Mouse (Mus musculus) kidney, embryonic 15.5 days (tissue): ENCODE results near the gene Gng10. TPM values are rescaled to one million over a fixed set of nuclear protein-coding genes. Genes with fewer than 3 reads are reported as not detected.

Source experiments
- ATAC-seq: fragments of 200-750 bp; cut with Nextera tagmentation; replicated peaks from 2 replicates; pipeline ENCODE4 v1.8.0; 2017; ENCODE audit warnings: moderate TSS enrichment; ENCODE audit not compliant: low FRiP score
- H3K27ac ChIP-seq: fragments of 300-500 bp; sonication (generic); 2 replicates; pipeline ENCODE4 v1.5.1; 2015; ENCODE audit warnings: mild to moderate bottlenecking, inconsistent platforms
- H3K27me3 ChIP-seq: fragments of 300-500 bp; sonication (generic); 2 replicates; pipeline ENCODE4 v1.6.1; 2015; ENCODE audit warnings: inconsistent platforms
- H3K36me3 ChIP-seq: fragments of 300-500 bp; sonication (generic); 2 replicates; pipeline ENCODE4 v1.6.1; 2015; ENCODE audit warnings: inconsistent platforms
- H3K4me1 ChIP-seq: fragments of 300-500 bp; sonication (generic); 2 replicates; pipeline ENCODE4 v1.6.1; 2015; ENCODE audit warnings: inconsistent platforms
- H3K4me2 ChIP-seq: fragments of 300-500 bp; sonication (generic); 2 replicates; pipeline ENCODE4 v1.6.1; 2015; ENCODE audit warnings: moderate library complexity, mild to moderate bottlenecking, inconsistent platforms
- H3K4me3 ChIP-seq: fragments of 300-500 bp; sonication (generic); replicated peaks from 2 replicates; pipeline ENCODE4 v1.5.1; 2015; ENCODE audit warnings: mild to moderate bottlenecking, inconsistent platforms
- H3K9ac ChIP-seq: fragments of 300-500 bp; sonication (generic); 2 replicates; pipeline ENCODE4 v1.6.1; 2015; ENCODE audit warnings: mild to moderate bottlenecking, inconsistent platforms
- H3K9me3 ChIP-seq: fragments of 300-500 bp; sonication (generic); replicated peaks from 2 replicates; pipeline ENCODE4 v1.6.1; 2016; ENCODE audit warnings: inconsistent platforms
- whole genome bisulfite sequencing: fragments of 180-500 bp; shearing (Covaris S2); methylation state at CpG from one replicate; pipeline ENCODE4 v1.1.7; 2015; ENCODE audit warnings: mixed read lengths; 5-methylcytosine and 5-hydroxymethylcytosine counted together
- polyA plus RNA-seq: library from polyadenylated mRNA; unstranded; fragments of >200 nt; fragmentation: Nextera tagmentation; extraction: Ambion mirVana; gene quantifications from 2 replicates; pipeline ENCODE4 v1.2.1, GENCODE M21; 2015

Gng10 gene
- polyA plus RNA-seq, 1 experiment from 2014 or later, result 101 TPM

- H3K4me2 ChIP-seq, result peak overlapping the region; percentile 86
- 57% methylated on average over 18 of the region's 18 CpGs for WGBS
- H3K27ac ChIP-seq, result peak overlapping the region; percentile 75; the same call in 1 of the 2 replicates
- H3K4me3 ChIP-seq, result peak overlapping the region; percentile 88
- peaks cover 15% of the 10 kb centered on the region for H3K4me1 ChIP-seq
- H3K36me3 ChIP-seq, result peaks cover 22% of the 10 kb centered on the region
- no peaks in the 10 kb centered on the region for H3K9me3 ChIP-seq
- peak; percentile 8; the same call in 1 of the 2 replicates for ATAC-seq
- no peaks in the 10 kb centered on the region for H3K27me3 ChIP-seq
- H3K9ac ChIP-seq, result peak overlapping the region; percentile 83
These were observed 980 bp downstream of the Gng10 start for GRCm38 (mm10) chr4:59035786-59036350.

DNA sequence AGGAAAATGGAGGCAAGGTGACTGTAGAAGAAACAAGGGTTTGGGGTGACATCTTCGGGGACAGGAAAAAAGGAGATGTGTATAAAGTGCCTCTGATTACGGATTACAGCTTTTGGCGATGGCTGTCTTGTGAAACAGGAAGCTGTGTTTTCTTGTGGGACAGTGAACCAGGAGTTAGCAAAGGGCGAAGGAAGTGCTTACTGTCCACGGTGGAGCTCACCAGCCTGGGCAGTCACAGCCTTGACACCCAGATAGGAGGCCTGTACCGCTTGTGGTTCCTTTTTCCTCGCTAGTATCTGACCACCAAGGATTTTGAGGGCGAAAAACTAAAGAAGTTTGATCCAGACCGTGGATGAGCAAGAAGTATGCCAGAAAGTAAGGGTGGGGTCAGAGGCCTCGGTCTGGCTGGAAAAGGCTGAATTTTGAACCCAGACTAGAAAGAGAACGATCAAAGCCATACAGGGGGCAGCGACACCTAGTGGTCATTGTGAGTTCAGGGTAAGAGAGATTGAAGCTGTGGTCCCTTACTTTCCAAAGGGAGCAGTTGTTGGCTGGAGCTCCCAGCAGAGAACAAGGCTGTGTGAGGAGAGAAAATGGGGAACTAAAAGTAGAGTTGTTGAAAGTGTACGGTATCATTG, 1.7 kb downstream of the Gng10 start:
- Histone ChIP-seq H3K27me3 (no peaks in the 10 kb centered on the region), H3K36me3 (peaks cover 27% of the 10 kb centered on the region), H3K9ac (no peak overlapping the region), H3K9me3 (no peaks in the 10 kb centered on the region), H3K27ac (no peak overlapping the region), H3K4me2 (peak overlapping the region; percentile 22; the same call in 1 of the 2 replicates), H3K4me3 (no peak overlapping the region), H3K4me1 (peaks cover 15% of the 10 kb centered on the region)
- 56% methylated on average over 13 of the region's 13 CpGs for WGBS
- 0 out of 2 replicates have a peak, but pooled peaks have one; percentile 26 for ATAC-seq

DNA sequence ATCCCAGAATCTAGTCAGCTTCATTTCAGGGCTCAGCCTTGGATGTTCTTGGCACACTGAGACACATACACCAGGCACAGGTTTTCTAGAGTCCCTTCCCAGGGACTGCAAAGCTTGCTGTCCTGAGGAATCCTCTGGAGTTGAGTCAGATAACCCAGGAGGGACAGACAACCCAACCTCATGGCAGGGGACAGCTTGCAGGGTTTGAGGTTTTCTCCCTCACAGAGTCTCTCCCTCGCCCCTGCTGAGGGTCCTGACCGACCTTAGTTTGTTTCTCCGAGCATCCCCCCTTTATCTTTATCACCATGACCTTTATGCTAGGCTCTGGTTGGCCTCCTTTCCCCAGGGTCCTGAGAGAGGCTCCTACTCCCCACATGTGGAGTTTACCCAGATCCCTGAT, 2.6 kb downstream of the Gng10 start:
- Histone ChIP-seq H3K9me3 (no peaks in the 10 kb centered on the region), H3K4me2 (no peak overlapping the region), H3K36me3 (peaks cover 29% of the 10 kb centered on the region), H3K9ac (no peak overlapping the region), H3K27ac (no peak overlapping the region), H3K4me1 (peaks cover 15% of the 10 kb centered on the region), H3K27me3 (no peaks in the 10 kb centered on the region), H3K4me3 (no peak overlapping the region)
- 78% methylated on average over 3 of the region's 3 CpGs for WGBS
- no peak for ATAC-seq

- H3K27me3 ChIP-seq, result no peaks in the 10 kb centered on the region
- H3K27ac ChIP-seq, result no peak overlapping the region
- no peaks in the 10 kb centered on the region for H3K9me3 ChIP-seq
- H3K4me2 ChIP-seq, result no peak overlapping the region
- H3K9ac ChIP-seq, result no peak overlapping the region
- H3K36me3 ChIP-seq, result peaks cover 32% of the 10 kb centered on the region
- ATAC-seq, result no peak
- peaks cover 12% of the 10 kb centered on the region for H3K4me1 ChIP-seq
- WGBS, result 86% methylated on average over 11 of the region's 11 CpGs
- no peak overlapping the region for H3K4me3 ChIP-seq
These were observed 5.8 kb downstream of the Gng10 start for GRCm38 (mm10) chr4:59040397-59041287.

- H3K9me3 ChIP-seq, result no peaks in the 10 kb centered on the region
- no peak overlapping the region for H3K4me3 ChIP-seq
- WGBS, result 96% methylated on average over 5 of the region's 5 CpGs
- H3K9ac ChIP-seq, result no peak overlapping the region
- peaks cover 32% of the 10 kb centered on the region for H3K36me3 ChIP-seq
- no peaks in the 10 kb centered on the region for H3K4me1 ChIP-seq
- no peak overlapping the region for H3K4me2 ChIP-seq
- ATAC-seq, result no peak
- H3K27me3 ChIP-seq, result no peaks in the 10 kb centered on the region
- no peak overlapping the region for H3K27ac ChIP-seq
These were observed 8.2 kb downstream of the Gng10 start for GRCm38 (mm10) chr4:59043074-59043473.

DNA sequence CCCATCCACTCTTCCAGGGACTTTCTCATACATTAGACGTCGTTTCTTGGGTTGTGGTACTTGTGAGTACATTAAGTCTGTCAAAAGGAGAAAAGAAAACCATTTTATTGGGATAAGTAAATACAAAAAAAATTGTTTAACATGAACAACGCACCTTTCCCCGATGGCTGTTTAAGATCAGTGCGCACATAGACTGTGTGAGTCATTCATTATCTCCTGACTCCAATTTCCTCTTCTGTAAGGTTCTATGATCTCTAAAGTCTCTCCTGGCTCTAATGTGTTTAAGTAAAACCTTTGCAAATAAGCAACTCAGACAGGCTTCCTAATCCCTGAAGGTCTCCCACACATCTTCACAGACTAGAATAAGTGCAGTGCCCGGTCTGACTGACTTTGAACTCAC, 9.0 kb downstream of the Gng10 start:
- peaks cover 29% of the 10 kb centered on the region for H3K36me3 ChIP-seq
- H3K4me2 ChIP-seq, result no peak overlapping the region
- 92% methylated on average over 6 of the region's 6 CpGs for WGBS
- H3K9ac ChIP-seq, result no peak overlapping the region
- H3K4me3 ChIP-seq, result no peak overlapping the region
- H3K27me3 ChIP-seq, result no peaks in the 10 kb centered on the region
- no peak overlapping the region for H3K27ac ChIP-seq
- ATAC-seq, result no peak
- no peaks in the 10 kb centered on the region for H3K4me1 ChIP-seq
- no peaks in the 10 kb centered on the region; the same call in 1 of the 2 replicates for H3K9me3 ChIP-seq

DNA sequence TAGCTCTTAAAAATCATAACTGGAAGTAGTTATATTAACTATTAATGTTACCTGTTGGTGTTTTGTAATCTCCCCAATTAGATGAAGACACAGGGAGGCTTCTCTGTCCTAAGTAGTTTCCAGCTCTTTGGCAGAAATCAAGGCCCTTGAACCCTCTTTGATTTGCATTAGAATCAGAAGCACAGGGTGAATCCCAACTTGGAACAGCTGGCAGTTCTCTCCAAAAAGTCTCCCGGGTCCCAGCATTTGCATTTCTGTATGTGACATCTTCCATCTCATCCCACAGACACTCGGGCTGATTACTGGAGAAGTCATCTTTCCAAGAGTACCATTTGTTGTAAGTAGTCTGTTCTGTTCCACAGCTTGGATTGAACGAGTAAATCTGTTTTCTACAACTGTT, 12.3 kb downstream of the Gng10 start:
- H3K9ac ChIP-seq, result no peak overlapping the region
- no peak overlapping the region for H3K4me3 ChIP-seq
- no peak for ATAC-seq
- H3K9me3 ChIP-seq, result no peaks in the 10 kb centered on the region; the same call in 1 of the 2 replicates
- H3K27ac ChIP-seq, result no peak overlapping the region
- H3K36me3 ChIP-seq, result 0 out of 2 replicates have a peak, but pooled peaks cover 2% of the 10 kb centered on the region
- H3K4me2 ChIP-seq, result no peak overlapping the region
- WGBS, result 38% methylated on average over 3 of the region's 3 CpGs
- no peaks in the 10 kb centered on the region for H3K27me3 ChIP-seq
- H3K4me1 ChIP-seq, result no peaks in the 10 kb centered on the region

DNA sequence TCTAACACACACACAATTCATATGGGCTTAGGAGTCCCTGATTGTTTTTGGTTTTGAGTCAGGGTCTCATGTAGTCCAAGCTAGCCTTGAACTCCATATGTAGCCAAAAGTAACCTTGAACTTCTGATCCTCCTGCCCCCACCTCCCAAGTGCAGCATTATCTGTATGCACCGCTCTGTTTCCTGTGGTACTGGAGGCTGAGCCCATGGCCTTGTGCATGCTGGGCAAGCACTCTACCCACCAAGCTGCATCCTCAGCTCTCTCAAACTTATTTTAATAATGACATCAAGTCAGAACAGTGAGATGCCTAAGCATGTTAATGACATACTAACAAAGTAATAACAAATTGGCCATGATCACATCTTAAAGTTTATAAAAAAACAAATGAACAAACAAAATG, 16.2 kb downstream of the Gng10 start:
- H3K27me3 ChIP-seq, result no peaks in the 10 kb centered on the region
- H3K9me3 ChIP-seq, result no peaks in the 10 kb centered on the region; the same call in 1 of the 2 replicates
- no peak overlapping the region for H3K4me2 ChIP-seq
- WGBS, result 93% methylated on average over 1 of the region's 1 CpGs
- no peak overlapping the region for H3K27ac ChIP-seq
- H3K4me1 ChIP-seq, result no peaks in the 10 kb centered on the region
- no peak overlapping the region for H3K4me3 ChIP-seq
- no peak for ATAC-seq
- no peaks in the 10 kb centered on the region for H3K36me3 ChIP-seq
- H3K9ac ChIP-seq, result no peak overlapping the region

DNA sequence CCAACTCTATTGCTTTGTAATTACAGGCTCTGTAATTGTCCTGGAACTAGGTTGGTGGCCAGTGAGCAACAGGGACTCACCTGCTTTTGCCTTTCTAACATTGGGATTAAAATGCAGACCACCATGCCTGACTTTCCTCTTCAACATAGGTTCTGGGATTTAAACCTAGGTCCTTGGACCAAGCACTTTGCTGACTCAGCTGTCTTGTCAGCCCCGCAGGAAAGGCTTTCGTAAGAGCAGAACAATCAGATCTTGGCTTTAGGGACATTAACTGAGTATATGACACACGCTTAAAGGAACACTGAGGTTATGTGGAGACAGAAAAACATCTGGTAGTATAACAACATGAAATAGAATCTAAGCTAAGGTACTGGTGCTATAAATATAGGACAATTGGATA, 23.0 kb downstream of the Gng10 start:
- Histone ChIP-seq H3K9ac (no peak overlapping the region), H3K4me2 (no peak overlapping the region), H3K27me3 (no peaks in the 10 kb centered on the region)

GRCm38 (mm10) chr4:59062526-59062925, 27.6 kb downstream of the Gng10 start:
- Histone ChIP-seq H3K4me3 (no peak overlapping the region), H3K9me3 (no peaks in the 10 kb centered on the region), H3K27me3 (no peaks in the 10 kb centered on the region), H3K27ac (no peak overlapping the region), H3K36me3 (no peaks in the 10 kb centered on the region), H3K4me1 (no peaks in the 10 kb centered on the region), H3K9ac (no peak overlapping the region), H3K4me2 (no peak overlapping the region)
- WGBS, result 71% methylated on average over 12 of the region's 12 CpGs
- no peak for ATAC-seq

More for the DNA sequence above, 23.0 kb downstream of the Gng10 start:
- no peaks in the 10 kb centered on the region for H3K4me1 ChIP-seq
- WGBS, result 81% methylated on average over 3 of the region's 3 CpGs
- no peak for ATAC-seq
- no peaks in the 10 kb centered on the region for H3K9me3 ChIP-seq
- H3K36me3 ChIP-seq, result no peaks in the 10 kb centered on the region
- no peak overlapping the region for H3K4me3 ChIP-seq
- no peak overlapping the region for H3K27ac ChIP-seq

DNA sequence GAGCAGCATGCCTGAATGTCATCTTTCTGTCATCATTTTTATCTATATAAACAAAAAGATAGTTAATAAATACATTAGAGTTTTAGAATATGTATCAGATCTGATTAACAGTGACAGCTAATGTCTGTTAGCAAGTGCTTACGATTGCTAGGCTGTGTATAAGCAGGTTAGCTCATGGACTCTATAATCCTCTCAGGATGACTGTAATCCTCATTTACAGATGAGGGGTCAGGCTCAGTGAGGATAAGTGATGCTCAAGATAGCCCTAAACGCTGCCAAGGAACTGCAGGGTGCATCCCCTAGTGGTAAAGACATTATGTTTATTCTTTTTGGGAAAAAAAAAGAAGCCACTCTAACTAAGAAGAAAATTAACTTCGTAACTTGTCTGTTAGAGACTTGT, 34.4 kb downstream of the Gng10 start:
- WGBS, result 70% methylated on average over 3 of the region's 3 CpGs
- ATAC-seq, result no peak

DNA sequence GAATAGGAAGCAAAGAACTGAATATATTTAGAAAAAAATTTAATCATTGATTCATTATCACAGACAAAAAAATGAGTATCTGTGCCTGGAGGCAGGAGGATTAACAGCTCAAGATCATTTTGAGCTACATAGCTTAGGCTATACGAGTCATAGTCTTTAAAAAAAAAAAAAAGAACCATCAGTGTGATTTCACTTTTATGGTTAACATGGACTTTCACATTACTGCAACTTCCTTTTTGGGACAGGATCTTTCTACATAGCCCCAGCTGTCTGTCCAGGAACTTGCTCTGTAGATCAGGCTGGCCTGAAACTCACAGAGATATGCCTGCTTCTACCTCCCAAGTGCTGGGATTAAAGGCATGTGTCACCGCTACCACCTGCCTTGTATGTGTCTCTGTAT, 48.5 kb downstream of the Gng10 start:
- no peaks in the 10 kb centered on the region for H3K27me3 ChIP-seq
- no peaks in the 10 kb centered on the region for H3K36me3 ChIP-seq
- no peaks in the 10 kb centered on the region for H3K9me3 ChIP-seq
- H3K27ac ChIP-seq, result no peak overlapping the region
- H3K9ac ChIP-seq, result no peak overlapping the region
- ATAC-seq, result no peak
- no peak overlapping the region for H3K4me3 ChIP-seq
- WGBS, result 81% methylated on average over 2 of the region's 2 CpGs
- no peaks in the 10 kb centered on the region for H3K4me1 ChIP-seq
- H3K4me2 ChIP-seq, result no peak overlapping the region

More for the DNA sequence above, 34.4 kb downstream of the Gng10 start:
- H3K9me3 ChIP-seq, result no peaks in the 10 kb centered on the region
- H3K4me2 ChIP-seq, result no peak overlapping the region
- no peak overlapping the region for H3K4me3 ChIP-seq
- no peaks in the 10 kb centered on the region for H3K27me3 ChIP-seq
- H3K36me3 ChIP-seq, result no peaks in the 10 kb centered on the region
- no peak overlapping the region for H3K9ac ChIP-seq
- H3K27ac ChIP-seq, result no peak overlapping the region
- no peaks in the 10 kb centered on the region for H3K4me1 ChIP-seq
